Mouse (Mus musculus) kidney, postnatal 4 days (tissue): Measurements from ENCODE around the gene Pard3b.
A peak's percentile ranks its signal among the peaks of the same experiment; 100 is the strongest.

ENCODE experiments used
- DNase-seq, 2 experiments: peaks; one replicate each; pipeline ENCODE4 v3.0.0; 2021; ENCODE audit warnings: mixed read lengths in 2 of 2

Gene Pard3b

DNA sequence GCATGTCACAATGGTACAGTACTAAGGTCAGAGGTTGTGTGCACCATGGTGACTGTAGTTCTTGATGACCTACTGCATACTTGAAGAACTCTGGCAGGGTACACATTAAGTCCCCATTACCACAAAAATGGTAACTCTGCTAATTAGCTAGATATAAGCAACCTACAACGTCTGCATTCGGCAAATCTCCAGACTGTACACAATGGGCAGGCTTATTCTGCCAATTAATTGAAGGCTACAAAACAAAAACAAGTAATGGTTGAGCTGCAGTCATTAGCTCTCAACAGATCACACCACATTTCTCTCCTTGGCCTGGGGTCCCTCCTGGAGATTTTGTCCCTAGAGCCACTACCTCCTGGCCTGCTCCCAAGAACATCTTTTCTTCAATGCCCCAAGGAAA lies 772.7 kb downstream of the Pard3b start:
- DNase-seq = no peak

DNA sequence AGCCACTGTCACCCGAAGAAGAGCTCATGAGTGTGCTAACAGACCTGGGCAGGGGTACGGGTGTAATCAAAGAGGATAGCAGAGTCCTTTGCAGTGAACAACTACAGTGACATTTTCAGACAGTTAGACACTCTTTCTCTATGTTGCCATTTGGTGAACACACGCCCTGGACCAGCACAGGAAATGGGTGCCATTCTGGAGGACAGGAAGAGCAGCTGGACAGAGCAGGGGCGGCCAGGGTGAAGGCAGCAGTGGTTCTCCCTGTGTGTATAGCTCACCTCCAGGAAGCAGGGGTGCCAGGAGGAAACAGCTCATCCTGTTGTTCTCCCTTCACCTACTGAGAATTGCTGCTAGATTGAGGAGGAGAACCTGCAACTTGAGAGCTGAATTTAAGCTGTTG lies 773.4 kb downstream of the Pard3b start:
- peak in 1 of 2 experiments; percentile 23 for DNase-seq

DNA sequence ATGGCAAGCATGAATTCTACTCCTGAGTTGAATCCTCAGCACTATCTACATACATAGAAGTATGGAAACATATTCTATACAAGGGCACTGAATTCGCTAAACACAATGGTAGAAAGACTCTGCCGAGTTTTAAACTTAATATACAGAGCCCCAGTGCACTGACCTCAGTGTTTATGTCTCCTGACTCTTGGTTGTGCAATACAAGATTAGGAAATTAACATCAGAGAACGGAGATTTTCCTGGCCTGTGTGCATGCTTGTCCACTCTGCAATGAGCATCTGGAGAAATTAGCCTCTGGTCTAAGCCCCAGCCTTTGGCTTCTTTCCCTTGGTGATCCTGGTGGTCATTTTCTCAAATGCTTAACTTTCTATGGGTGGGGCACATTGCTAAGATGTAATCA lies 774.4 kb downstream of the Pard3b start:
- DNase-seq = no peak

DNA sequence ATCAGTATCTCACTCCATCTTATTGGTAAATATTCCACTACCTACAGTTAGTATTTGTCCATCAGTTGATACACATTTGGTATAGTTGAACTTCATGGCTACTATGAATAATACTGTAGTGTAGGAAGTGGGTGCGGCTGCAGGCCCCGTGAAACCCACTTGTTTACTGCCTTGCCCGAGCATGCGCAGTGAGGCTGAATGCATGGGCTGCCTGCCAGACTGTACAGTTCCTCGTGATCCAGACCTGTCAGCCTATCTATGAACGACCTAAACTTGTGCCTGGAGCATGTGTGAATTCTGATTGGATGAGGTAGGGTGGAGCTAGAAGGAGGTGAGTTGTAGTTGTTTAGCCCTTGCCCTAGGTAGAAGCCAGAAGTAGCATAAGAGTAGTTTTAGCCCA lies 775.9 kb downstream of the Pard3b start:
- DNase-seq = no peak

DNA sequence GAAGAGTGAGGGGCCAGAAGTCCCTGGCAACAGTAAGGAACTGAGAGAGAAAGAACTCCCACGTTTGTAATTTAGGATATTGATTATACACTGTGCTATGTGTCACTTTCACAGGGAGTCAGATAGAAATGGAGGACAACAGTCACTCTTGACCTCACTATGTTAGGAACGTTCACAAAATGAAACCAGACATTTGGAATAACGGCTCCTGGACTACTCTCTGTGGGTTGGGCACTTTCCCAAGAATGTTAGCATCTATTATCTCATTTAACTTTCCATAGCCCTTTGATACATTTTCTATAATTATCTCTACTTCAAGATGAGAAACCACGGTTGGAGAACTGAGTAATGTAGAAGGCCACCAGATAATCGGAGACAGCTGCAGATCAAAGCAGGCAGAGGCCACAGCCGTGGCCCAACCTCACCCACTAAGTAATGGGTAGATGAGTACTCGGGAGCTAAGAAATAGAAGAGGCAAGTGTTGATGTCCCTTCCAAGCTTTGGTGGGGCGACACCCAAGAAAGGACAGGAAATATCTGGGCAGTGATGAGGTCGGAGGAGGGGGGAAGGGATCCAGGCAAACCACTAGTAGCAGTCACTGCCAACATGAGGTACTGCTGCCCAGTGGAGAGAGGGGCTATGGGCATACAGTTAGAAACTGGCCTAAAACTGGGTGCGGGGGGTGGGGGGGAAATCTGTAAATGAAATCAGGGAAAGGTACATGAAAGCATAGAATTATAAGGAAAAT lies 778.2 kb downstream of the Pard3b start:
- DNase-seq = no peak

DNA sequence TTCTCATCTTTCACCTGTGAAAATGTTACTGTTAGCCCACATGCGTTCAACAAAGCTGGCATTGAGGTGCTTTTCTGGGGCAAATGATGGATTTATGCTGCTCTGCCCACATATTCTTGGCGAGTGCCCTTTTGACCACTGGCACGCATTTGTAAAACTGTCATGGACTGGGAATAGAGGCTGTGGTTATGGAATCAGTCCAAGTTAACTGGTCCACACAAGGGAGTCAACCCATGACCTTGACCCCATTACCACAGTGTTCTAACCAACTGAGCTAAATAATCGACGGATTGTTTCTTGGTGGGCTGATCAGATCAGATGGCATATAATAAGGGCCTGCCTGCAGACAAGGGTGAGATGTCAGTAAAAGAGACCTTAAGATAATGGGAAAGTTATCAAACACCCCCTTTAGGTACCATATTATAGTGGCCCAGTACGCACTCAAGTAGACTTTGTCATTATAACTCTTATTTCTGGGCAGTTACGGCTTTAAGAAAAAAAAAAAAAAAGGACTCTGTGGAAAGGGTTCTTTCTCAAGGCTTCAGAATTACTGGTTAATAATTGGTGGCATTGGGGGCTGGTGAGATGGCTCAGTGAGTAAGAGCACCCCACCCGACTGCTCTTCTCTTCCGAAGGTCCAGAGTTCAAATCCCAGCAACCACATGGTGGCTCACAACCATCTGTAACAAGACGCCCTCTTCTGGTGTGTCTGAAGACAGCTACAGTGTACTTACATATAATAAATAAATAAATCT lies 784.4 kb downstream of the Pard3b start:
- no peak for DNase-seq

DNA sequence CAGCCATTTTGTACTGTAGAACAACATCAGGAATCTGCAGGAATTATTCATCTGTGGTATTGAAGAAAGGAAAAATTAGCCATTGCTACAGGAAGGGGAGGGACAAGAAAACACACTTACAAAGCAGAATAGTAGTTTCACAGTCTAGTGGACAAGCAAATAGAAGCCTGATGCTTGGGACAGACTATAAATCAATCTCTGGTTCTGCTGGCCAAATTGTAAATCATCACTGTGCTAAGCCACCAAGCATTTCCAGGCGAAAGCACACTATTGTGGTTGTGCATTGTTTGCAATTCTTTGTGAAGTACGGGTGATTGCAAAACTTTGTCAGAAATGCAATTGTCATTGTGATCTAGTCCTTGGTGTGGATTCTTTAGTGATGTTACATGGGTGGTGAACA lies 786.7 kb downstream of the Pard3b start:
- DNase-seq = no peak

DNA sequence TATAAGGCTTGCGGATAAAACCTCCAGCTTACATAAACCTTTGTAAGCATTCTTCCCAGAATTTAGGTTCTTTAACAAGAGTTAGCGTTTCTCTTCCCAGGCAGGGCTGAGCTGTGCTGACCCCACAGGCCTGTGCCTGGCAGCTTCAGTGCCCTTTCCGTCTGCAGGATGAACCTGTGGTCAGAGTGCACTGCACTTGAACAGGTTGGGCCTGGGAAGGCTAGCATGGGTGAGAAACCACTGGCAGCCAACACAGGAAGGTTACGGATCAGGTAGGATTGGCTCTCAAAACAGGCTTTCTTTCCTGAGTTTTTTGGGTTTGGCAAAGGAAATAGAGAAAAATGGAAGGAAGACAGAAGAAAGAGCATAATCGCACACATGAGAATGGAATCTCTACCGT lies 790.1 kb downstream of the Pard3b start:
- DNase-seq = no peak

DNA sequence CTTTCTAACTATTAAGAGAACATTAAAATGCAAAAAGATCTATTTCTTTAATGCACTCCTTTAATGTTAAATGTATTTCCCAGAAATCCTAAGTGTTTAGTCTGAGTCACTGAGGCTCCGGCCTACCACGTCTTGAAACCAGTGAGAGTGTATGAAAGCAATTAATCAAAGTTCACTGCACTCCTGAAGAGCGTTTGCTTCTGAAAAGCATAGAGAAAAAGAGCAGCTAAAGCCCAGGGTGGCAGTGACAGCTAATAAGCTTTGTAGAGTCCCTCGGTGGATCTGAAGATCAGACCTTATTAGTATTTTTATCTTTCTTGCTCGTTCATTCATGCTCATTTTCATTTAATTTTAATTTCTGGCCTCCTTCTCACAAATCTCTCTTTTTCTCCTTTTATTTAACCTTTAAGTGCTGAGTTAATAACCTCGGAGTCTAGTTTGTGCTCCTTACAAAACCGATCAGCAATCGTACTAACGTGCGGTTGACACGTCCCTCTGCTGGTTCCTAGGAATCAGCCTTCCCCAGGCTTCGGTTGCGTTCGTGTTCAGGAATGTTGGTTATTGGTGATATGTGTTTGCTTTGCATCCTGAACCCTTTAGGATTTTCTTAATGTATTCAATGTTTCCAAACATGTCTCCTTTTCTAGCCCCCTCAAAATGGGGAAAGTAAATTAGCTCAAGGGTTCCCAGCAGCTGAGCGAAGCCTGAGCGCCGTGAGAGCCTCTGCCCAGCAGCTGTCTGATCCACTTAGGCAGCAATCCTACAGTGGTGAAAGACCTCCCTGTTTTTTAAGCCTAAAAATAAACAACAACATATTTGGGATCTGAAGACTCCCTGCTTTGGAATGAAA lies 790.9 kb downstream of the Pard3b start:
- DNase-seq = no peak

DNA sequence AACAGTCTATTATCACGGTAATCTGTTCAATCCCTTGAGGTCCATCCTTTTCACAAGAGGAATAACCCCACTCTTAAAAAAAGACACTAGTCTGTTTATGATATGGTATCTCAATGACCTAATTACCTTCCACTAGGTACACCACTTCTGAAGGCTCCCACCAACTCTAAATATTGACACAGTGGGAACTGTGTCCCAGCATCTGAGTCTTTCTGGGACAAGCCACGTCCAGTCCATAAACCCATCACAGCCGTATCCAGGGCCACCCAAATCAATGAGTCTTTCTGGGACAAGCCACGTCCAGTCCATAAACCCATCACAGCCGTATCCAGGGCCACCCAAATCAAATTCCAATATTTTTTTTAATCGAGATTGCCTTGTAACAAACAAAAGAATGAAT lies 792.4 kb downstream of the Pard3b start:
- no peak for DNase-seq

DNA sequence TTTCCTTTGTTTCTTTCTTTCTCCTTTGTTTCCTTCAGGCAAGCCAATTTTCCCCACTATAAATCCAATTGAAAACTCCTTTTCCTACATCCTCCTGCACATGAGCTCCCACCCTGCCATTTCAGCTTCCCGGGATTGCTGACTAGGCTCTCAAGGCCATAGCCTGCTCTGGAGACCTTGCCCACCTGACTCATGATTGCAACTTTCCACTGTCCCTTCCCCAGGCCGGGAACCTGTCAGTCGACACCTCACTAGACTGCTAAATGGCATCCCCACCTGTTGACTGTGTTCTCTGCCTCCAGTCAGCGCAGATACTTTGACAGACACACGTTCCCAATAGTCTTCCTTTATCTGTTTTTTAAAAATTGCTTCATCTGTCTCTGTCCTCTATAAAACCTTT lies 795.3 kb downstream of the Pard3b start:
- no peak for DNase-seq

DNA sequence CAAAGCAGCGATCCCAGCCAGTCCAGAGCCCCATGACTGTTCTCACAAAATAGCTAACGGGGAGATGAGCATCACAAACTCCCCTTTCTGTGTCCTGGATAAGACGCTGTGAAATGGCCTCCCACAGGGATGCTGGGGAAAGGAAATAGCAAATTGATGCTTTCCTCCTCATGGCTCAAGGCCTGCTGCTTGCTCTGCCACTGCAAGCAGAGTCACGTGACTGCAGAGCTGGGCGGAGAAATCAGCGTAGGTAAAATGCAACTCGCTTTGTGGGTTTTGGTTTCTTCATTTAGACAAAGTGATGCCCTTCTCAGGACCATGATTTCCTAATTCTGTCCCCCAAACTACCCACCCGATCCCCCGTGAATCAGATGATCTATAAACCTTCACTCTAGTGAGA lies 797.2 kb downstream of the Pard3b start:
- DNase-seq = no peak

DNA sequence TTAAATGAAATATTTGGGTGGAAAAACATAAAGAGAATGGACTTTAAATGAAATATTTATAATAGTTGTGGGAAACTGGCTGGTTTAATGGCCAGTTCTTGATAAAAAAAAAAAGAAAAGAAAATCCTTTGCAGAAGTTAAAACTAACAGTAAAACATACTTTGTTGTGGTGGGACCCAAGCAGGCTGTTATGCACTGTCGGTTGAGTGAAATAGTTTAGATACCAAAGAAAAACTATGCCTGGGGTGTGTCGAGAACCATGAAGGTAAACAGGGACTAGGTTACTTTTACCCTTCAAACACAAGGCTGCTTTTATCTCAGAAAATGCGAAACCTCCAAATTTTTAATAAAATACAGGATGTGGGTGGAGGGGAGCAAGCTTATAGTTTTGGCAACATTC lies 797.7 kb downstream of the Pard3b start:
- no peak for DNase-seq

DNA sequence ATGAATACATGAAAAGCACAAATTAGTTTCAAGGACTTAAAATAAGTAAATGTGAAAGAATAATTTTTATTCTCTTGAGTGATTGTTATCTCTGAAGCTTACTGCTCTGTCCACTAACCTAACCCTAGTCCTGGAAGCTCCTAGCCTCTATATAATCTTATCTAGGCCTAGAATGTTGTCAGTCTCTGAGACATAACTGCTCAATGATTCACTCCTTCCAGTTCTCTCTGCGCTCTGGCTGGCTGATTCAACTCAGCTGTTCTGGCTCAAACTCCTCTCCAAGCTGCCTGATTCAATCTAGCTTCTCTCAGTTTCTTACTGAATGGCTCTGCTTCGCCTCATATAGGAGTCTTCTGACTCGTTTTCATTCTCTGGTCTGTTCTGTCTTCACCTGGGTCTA lies 798.9 kb downstream of the Pard3b start:
- no peak for DNase-seq

DNA sequence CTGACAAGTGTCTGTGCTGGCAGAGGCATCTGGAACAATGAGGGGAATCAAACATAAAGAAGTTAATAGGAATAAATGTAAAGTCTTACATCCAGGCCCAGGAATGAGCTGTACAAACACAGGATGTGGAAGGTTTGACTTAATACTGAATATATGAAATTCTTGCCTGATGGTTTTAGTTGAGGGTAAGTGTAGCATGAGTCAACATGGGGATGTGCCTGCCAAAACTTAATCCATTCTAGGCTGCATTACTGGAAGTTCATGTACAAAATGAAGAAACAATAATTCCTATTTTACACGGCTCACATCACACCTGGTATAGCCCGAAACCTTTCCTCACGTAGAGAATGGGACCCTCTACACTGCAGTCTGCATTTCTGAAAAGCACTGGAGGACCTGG lies 805.8 kb downstream of the Pard3b start:
- DNase-seq = no peak

DNA sequence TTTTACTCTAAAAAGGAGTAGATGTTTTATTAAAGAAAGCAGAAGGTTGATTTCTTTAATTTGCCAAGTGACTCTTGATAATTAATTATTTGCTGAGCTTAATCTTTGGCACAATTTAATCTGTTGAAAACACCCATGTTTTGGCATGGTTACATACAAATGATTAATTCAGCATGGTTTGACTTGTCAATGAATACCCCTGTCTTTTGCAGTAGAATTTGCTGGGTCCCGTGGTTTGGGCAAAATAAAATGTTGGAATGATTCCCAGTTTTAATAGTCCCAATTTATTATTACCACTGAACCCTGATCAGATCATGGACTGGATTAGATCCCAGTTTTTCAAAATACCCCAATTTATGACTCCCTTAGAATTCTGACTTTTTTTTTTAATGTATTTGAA lies 808.2 kb downstream of the Pard3b start:
- no peak for DNase-seq

DNA sequence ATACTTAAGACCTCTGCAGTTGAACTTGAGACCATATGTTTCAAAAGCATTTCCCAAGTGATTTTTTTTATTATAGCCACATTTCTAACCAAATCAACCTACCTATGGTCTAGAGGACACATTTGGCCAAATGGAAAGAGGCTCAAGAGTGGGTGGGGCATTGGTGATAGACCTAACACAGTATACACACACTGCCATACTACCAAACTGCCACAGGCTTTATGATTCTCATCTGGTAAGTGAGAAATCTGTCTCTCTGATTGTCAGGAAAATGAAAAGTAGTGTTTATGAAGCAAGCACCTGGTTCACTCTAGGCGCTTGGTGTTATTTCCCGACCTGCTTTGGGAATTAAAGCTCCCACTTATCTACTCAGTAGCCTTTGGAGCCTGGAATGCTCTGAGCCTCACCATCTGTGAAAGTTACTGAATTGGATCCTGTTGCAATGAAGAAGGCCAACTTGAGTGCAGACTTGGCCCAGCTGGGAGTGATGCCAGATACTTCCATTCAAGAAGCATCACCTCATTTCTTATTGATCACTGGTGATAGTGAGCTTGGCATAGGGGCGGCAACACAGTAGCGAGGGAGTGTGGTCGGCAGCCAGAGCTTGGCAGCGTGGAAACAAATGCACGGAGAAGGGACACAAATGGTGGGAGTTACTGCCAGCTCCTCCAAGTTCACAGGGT lies 810.7 kb downstream of the Pard3b start:
- no peak for DNase-seq

DNA sequence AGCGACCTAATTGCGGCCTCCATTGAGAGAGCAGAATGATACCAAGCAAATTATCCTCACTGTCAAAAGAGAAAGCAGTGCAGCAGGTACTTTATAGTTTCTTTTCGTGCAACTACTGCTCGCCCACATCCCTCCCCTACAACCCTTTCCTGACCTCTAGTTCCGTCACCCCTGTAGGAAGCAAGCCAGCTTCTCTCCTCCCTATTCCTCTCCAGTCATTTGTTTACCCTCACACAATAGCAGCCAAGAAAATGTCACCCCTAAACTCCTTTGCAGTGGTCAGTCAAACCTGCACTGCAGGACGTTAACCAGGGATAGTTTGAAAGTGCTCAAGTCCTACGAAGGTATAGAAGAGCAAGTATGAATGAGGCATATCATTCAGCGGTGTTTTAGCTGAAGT lies 826.9 kb downstream of the Pard3b start:
- peak in 1 of 2 experiments; percentile 21 for DNase-seq

DNA sequence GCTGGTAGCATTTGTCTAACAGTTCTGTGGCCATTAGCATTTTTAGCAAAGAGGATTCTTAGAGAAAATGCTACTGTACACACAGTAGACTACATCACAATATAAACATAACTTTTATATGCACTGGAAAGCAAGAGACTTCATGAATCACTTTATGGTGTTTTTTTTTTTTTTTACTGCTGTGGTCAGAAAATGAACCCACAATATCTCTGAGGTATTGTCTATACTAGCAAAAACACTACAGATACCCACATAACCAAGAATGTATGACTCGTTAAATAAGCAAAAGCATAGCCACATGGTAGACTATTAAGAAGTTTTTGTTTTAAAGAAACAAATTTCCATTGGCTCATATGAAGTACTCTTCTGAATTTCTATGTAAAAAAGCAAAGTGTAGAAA lies 827.9 kb downstream of the Pard3b start:
- no peak for DNase-seq

DNA sequence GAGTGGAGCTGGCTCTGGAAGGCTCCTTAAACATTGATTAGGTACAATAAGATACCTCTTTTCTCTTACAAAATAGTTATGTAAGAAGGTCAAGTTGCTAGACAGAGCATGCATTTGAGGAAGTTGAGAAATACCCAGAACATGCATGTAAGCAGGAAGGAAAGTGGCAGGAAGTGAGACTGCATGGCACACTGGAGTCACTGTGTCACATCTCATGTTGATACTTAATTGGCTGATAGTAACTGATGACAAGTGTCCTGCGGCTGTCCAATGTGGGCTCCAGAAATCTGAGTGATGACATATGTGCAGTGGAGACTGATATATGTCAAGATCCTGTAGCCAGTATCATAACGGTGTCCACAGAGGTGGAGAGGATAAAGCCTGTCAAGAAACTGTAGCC lies 844.4 kb downstream of the Pard3b start:
- DNase-seq = no peak

DNA sequence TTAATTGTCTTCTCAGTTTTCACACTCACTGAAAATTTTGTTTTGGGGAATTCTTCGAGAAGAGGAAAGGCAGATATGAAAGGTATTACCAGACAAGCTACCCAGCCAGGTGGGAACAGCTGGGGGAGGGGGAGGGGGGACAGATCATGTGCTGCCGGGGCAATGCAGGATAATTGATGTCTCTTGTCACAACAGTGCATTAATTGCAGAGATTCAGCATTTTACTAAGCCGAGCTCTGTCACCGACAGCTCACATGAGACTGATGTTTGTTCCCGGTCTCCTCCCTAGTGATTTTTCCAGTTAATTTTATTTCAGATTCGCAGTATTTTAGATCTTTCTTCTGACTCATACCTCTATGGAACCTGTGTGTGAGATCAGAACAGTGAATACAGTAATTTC lies 850.2 kb downstream of the Pard3b start:
- DNase-seq = no peak

DNA sequence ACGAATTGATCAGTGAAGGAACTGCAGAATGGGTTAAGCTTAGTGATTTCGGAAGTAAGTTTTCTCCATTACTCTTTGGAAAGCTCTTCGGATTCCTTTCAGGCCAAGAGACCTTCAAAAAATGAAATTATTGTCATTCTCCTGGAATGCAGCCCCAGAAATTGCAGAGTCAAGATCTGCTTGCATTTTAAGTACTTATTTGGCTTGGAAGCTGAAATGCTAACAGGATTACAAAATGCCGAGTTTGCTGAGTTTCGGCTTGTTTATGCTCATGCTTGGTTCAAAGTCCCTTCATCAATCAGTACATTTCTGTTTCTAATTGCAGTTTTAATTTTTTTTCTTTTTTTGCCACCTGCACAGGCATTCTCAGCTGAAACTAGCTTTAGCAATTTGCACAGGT lies 860.5 kb downstream of the Pard3b start:
- DNase-seq = no peak

DNA sequence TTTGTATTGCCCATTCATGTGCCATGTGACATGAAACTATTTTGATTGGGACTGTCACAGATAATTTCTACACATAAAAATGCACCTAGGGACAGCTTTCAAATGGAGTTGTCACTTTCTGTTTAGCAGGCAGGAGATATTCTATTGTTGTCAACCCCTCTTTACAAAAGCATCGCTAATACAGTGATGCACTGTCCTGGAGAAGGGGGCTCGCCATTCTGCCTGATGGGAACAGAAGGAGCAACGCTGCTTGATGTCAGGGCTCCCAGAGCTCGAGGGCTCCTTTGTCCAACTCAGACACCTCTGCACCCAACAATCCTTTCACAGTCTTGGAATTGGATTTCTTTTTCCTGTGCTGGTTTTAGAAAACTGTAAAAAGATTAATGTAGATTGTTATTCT lies 871.9 kb downstream of the Pard3b start:
- DNase-seq = no peak
